Mouse (Mus musculus) bone marrow, adult 2 months (tissue): ENCODE results near the gene Dennd6b.

Experiments
- CTCF ChIP-seq: fragments of 200-500 bp; IDR thresholded peaks from 2 replicates; pipeline ENCODE4 v1.5.1; 2011; ENCODE audit warnings: low read length, control low read depth; ENCODE audit not compliant: control insufficient read depth, insufficient read depth
- POLR2A ChIP-seq: fragments of 200-500 bp; IDR thresholded peaks from 2 replicates; pipeline ENCODE4 v1.6.1; 2011; ENCODE audit warnings: low read depth, mild to moderate bottlenecking, control low read depth, low read length, borderline replicate concordance; ENCODE audit not compliant: control insufficient read depth

DNA sequence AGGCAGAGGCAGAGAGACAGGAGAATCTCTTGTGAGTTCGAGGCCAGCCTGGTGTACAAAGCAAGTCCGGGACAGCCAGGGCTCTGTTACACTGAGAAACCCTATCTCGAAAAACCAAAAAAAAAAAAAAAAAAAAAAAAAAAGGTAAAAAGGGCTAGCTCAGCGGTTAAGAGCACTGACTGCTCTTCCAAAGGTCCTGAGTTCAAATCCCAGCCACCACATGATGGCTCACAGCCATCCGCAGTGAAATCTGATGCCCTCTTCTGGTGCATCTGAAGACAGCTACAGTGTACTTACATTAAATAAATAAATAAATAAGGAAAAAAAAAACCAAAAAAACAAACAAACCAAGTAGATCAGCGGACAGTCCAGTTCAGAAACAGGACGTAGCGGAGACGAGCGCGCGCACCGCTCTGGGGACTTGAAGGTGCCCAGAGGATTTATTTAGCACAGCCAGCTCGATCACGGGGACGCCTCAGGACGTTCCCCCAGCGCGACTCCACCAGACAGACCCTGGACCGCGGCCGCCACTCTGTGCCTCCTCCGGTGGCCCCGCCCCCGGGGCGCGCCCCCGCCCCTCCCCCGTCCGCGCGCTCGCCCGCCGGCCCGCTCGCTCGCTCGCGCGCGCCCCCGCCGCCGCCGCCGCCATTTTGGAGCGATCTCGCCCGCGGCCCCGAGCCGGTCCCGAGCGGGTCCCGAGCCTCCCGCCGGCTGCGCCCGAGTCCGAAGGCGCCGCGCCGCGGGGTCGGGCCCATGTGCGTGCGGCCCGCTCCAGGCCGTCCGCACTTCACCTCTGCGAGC is 14.8 kb upstream of the Dennd6b start, which contains the start of gene Ppp6r2:
- TF ChIP-seq POLR2A (no peak), CTCF (no peak)
